Mouse (Mus musculus) naive thymus-derived CD4-positive, alpha-beta T cell, adult 2 months (primary cell): Measurements from ENCODE around the gene Gm49383.
A peak's percentile ranks its signal among the peaks of the same experiment; 100 is the strongest.
"Not testable (repeated sequence)": the region's sequence is repeated elsewhere in the genome, so short reads cannot be mapped to it uniquely, and the experiment has no call there.

Experiments
- DNase-seq: peaks from one replicate; pipeline ENCODE4 v3.0.0-alpha.2; 2011; ENCODE audit warnings: low read depth

Gm49383 gene

DNA sequence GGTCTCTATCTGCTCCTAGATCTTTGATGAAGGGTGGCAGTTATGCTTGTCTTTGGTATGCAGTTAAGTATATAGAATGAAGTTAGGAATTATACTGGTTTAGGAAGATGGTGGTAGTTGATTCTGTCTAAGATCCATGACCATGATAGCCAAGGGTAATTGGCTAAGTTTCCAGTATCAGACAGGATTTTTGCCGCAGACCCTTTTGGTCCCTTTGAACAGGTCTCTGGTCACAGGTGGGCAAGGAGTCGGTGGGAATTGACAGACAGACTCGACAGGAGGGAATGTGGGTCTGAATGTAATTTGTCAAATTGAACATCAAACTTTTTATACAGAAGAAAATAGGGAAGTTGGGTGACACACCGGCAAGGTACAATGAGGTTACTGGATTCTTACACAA, 33.3 kb downstream of the Gm49383 start:
- DNase-seq = not testable (repeated sequence)

DNA sequence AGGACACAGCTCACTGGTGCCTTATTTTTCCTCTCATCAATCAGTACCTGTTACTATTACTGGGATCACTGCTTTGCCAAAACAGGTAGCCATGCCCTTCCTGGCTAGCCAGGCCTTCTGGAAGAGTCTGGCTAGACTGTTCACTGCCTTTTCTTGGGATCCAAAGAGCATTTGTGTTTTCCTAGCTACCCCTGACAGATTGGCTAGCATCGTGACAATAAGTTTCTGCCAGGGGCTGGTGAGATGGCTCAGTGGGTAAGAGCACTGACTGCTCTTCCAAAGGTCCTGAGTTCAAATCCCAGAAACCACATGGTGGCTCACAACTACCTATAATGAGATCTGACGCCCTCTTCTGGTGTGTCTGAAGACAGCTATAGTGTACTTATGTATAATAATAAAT, 36.2 kb downstream of the Gm49383 start:
- DNase-seq = not testable (repeated sequence)

DNA sequence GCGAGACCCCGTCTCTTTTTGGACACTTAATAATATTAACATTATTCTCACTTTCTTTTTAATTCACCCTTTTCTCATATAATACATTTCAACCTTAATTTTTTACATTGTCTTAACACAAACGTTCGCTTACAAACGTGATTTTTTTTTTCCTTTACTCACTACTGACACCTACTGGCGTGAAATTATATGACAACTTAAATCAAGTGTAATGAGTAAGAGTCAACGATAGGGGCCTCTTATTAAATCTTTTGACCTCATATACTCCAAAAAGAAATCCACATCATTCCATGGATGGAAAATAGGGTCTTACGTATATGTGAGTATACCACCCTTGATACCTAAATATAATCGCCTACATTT, 37.3 kb downstream of the Gm49383 start:
- peak; percentile 97 for DNase-seq

DNA sequence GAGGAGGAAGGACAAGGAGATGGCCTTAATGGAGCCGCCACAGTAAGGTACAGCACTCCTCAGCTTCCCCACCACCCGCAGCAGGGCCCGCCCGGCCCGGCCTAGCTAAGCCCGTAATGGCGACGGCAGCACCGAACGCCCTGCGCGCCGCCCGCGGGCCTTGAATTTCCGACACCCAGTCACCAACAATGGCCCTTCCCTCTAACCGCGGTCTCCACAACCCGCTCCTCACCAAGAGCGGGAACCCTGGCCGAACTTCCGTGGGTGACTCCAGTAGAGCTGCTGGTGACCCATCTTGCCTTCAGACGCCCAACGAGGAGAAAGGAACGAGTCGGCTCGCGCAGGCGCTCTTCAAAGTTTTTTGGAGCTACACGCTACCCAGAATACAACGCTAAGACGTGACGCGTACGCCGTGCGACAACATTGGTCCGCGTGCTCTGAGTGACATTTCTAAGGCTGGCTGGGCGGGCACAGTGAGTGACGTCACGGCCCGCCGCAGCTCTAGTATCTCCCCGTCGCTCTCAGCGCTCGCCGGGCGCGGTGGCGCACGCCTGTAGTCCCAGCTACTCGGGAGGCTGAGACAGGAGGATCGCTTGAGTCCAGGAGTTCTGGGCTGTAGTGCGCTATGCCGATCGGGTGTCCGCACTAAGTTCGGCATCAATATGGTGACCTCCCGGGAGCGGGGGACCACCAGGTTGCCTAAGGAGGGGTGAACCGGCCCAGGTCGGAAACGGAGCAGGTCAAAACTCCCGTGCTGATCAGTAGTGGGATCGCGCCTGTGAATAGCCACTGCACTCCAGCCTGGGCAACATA, 37.9 kb downstream of the Gm49383 start, which contains the start of gene Rps29:
TSS of gene Rps29 (minus strand) at position 422 of the 813 bp plus-strand sequence.
- peak; percentile 100 for DNase-seq

DNA sequence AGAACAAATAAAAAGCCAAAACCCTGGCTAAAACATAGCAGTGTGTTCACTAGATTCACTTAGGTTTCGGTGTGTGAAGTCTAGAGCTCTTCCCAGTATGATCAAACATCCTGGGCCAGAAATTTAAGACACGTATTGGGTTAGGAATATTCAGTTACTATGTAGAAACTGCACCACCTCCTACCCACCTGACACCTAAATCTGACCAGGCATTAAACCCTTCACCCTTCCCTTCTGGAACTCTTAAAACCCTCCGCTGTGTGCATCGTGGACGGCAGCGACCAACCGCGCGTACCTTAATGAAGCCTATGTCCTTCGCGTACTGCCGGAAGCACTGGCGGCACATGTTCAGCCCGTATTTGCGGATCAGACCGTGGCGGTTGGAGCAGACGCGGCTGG, 38.5 kb downstream of the Gm49383 start:
- no peak for DNase-seq

DNA sequence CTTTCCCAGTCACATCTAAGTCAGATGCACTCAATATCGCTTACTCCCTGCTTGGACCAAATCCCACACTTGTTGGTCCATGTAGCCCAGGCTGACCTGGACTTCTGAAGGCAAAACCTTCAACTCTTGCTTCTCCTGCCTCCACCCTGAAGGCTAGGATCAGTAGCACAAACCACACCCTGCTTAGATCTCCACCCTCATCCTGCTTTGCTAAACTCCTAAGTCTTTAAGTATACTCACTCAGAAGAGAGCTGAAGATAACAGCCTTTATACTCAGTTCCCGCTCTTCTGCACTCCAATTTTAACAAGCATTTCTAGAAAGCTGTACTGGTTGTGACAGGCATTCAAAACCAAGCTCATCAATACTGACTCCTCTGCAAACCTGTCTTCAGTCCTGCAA, 39.8 kb downstream of the Gm49383 start:
- no peak for DNase-seq

DNA sequence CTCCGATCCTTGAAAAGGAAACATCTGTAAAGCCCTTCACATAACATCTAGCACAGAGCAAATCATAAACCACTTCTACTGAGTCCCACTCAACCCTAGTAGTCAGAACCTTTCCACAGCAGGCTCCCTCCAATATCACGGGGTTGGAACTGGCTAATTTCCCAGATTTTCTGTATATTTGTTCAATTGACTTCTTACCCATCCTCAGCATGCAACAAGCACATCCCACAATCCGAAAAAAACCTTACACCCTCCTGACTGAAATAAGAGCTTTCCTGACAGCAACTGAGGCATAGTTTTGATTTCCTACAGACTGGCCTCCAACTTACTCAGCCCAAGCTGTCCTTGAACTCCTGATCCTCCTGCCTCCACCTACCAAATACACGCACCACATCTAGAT, 40.5 kb downstream of the Gm49383 start:
- DNase-seq = no peak

DNA sequence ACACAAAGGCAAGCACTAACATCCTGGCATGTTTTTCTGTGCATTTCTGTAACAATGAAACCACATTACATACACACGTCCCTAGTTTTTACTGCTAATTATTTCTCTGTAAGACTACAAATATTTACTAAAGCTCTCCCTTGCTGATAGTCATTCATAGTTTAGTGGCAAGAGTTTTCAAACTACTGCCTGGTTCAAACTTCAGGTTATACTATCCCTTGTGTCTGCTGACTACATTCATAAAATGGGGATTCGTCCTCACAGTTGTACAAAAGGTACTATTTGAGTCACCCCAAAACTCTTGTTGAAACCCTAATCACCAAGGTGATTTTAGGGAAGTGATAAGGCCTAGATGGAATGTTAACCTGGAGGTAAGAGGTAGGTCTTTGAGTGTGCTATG, 41.0 kb downstream of the Gm49383 start:
- no peak for DNase-seq

DNA sequence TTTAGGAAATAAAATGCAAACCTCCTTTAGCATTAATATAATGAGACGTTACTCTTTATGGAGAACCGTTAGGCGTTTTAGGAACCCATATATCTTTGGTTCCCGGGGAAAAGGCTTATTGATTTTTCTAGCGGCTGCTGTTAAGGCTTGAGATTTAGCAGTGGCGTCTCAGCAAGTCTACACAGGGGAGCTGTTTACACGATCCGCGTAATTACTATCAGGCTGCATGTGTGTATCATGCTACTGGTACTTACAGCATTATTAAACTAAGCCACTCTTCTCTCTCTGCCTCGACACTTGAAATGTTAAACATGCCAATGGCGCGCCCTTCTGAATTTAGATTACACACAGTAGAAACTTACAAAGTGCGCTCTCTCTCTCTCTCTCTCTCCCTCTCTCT, 46.9 kb downstream of the Gm49383 start:
- no peak for DNase-seq

DNA sequence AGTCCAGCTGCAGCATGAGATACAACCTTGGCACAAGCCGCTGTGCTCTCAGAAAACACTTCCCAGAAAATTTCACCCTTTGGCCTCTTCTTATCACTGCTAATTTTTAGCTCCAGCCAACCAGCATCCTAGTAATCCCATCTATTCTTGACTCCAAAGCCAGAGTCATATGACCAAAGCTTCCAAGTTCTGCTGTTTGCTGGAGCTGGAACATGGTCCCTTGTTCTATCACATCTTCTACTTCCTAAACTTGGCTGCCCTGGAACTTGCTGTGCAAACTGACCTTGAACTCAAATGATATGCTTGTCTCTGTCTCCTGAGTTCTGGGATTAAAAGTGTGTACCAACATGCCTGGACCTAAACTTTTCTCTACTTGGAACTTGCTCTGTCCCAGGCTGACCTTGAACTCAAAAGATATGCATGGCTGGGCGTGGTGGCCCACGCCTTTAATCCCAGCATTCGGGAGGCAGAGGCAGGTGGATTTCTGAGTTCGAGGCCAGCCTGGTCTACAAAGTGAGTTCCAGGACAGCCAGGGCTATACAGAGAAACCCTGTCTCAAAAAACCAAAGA, 49.7 kb downstream of the Gm49383 start:
- DNase-seq = no peak

DNA sequence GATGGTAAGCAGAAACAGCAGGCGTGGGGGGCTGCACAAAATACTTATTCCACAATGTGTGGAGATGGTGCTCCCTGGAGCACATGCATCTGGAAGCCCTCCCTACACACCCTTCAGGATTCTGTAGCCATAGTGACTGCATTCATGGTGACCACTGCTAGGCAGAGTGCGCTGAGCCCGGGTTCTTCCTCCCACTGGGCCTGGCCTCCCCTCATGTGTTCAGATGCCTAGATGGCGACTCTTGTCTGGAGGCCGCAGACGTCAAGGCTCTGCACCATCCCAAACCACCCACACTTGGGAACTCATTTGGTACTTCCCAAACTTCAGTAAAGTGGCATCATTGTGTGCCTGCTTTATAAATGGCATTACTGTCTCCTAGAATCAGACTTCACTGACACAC, 53.4 kb downstream of the Gm49383 start:
- no peak for DNase-seq

DNA sequence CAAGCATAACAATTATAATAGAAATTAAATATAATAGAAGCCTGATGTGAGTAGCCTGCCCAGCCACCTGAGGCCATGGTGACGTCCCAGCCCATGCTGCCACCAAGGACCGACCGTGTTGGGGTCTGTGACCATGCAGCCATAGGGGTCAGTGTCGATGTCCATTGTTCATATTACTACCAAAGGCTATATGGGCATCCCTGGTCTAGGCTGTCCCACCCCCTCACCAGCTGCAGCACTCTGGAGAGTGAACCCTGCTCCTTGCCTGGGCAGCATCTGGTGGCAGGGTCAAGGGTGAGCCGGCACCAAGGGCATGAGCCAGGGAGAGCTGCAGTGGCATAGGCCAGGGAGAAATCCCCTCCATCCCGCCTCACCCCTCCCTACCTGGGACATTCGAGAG, 57.1 kb downstream of the Gm49383 start:
- DNase-seq = no peak

DNA sequence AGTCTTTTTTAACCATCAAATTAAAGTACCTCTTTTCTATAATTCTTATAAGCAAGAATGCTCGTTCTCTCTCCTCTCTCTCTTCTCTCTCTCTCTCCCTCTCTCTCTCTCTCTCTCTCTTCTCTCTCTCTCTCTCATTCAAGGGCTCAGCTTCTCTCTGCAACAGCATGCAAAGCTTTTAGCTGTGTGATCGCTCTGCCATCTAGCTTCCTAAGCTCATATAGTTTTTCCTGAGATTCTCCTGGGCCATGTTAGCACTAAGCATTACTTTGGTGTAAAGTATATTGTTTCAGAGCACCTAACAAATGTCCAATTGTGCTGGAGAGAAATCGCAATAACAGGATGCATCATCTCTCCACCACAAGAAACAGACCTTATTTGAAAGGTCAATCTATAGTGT, 57.7 kb downstream of the Gm49383 start:
- no peak for DNase-seq
